Mouse (Mus musculus) ES-E14 (cell line): ENCODE results near the gene Slc22a22.

Source experiments
- CHD2 ChIP-seq: IDR thresholded peaks from 2 replicates; pipeline ENCODE4 v1.6.1; 2014; ENCODE audit warnings: mild to moderate bottlenecking, low read depth, low read length, inconsistent platforms
- MAFK ChIP-seq: IDR thresholded peaks from 2 replicates; pipeline ENCODE4 v1.6.1; 2014; ENCODE audit warnings: mild to moderate bottlenecking, low read depth, low read length, inconsistent platforms; ENCODE audit not compliant: insufficient read depth
- ZNF384 ChIP-seq: IDR thresholded peaks from 2 replicates; pipeline ENCODE4 v1.6.1; 2012; ENCODE audit warnings: low read depth, low read length, inconsistent platforms

DNA sequence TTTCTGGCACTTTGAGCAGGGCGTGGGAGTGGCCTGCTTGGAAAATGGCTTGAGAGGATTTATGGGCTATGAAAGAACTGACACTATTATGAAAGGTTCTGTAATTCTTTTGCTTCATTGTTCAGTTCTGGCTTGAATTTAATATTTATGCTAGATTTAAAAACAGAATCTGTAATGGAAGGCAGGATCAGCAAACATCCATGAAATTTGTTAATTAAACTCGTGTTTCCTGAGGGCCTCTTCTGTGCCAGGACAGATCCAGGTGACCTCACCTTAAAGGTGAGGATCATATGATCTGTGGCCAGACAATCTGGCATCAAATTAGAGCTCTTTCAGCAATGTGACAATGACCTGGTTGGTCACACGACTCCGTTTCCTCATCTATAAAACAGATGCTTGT, 122.1 kb downstream of the Slc22a22 start:
- no peak for TF ChIP-seq CHD2
- TF ChIP-seq ZNF384, result no peak
- TF ChIP-seq MAFK, result no peak
